Mouse (Mus musculus): ENCODE measurements around the gene Tm4sf4. TPM values are rescaled to one million over a fixed set of nuclear protein-coding genes. Genes with fewer than 3 reads are reported as not detected.
A peak's percentile ranks its signal among the peaks of the same experiment; 100 is the strongest.

The Tm4sf4 gene
- polyA plus RNA-seq, 1 experiment from 2014 or later, result 1.1 TPM

DNA sequence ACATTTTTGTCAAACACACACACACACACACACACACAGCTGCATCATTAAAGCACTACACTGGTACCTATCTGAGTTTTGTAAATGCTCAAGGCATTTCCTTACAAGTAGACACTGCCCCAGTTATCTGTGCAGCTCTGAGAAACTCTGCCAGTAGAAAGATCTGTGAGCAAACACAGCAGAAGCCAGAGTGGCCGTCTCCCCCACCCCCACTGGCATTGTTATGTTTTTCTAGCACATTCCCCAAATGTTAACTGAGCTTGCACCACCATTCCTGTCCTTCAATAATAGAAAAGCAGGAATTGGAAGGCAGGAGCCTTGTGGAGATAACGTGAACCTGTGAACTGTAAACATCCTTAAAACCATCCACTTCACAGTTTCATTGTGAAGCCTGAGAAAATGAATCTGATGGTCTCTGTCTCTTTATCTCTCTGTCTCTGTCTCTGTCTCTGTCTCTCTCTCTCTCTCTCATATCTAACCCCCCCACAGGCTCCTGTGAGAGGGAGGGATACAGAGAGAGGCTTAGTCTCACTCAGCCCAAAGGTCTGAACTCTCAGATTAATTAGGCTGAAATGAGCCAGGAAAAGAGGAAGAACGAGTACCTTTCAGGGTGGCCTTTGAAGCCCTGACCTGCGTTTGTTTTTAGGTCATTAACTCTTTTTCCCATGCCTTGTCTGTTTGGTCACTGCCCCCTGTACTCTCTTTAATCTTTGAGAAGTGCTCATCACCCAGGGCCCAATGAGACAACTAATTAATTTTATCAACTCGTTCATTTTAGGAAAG lies 3.8 kb downstream of the Tm4sf4 start:
- H3K4me3 ChIP-seq (ENCODE audit: control insufficient read depth in 1 of 2, insufficient read depth in 1 of 2, low read depth in 1 of 2, low read length in 2 of 2), result no peak overlapping the region
- 30% methylated on average over 5 of the region's 5 CpGs for WGBS
- H3K4me1 ChIP-seq (ENCODE audit: control insufficient read depth in 2 of 2, insufficient read depth in 2 of 2, low read length in 2 of 2), result peaks cover 14 to 25% of the 10 kb centered on the region in 2 experiments

DNA sequence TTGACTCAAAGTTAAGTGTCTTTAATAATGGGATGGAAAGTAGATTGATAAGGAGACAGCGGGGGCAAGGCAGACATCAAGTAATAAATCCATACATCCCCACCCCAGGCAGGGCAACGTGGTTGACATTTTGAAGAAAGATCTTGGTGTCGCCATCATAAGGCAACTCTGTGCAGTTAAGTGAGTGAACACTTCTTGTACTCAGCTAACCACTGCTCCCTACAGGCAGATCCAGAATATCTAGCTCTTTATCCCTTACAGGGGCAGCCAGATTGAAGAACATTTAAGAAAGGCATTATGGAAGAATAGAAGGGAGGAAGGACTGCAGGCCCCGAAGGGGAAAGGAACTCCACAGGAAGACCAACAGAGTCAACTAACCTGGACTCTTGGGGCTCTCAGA lies 4.4 kb downstream of the Tm4sf4 start:
- Histone ChIP-seq H3K4me3 (ENCODE audit: control insufficient read depth in 1 of 2, insufficient read depth in 1 of 2, low read depth in 1 of 2, low read length in 2 of 2) (no peak overlapping the region), H3K9me3 (ENCODE audit: control insufficient read depth, low read length) (no peaks in the 10 kb centered on the region), H3K9ac (ENCODE audit: low read length) (no peak overlapping the region), H3K4me1 (ENCODE audit: control insufficient read depth in 2 of 2, insufficient read depth in 2 of 2, low read length in 2 of 2) (peaks cover 13 to 25% of the 10 kb centered on the region in 2 experiments), H3K27ac (replicated peaks in 1 of 2; ENCODE audit: control insufficient read depth in 1 of 2, insufficient read depth in 1 of 2, low read depth in 2 of 2, low read length in 2 of 2) (peak overlapping the region in 1 of 2 experiments; percentile 46; a peak in 1 of 4 replicates), H3K36me3 (ENCODE audit: control insufficient read depth, insufficient read depth, low read length) (no peaks in the 10 kb centered on the region), H3K4me2 (ENCODE audit: low read length) (no peak overlapping the region), H3K27me3 (ENCODE audit: control insufficient read depth, insufficient read depth, low read length) (no peaks in the 10 kb centered on the region)
- WGBS, result 72% methylated on average over 4 of the region's 4 CpGs
- ATAC-seq (ENCODE audit: insufficient number of reproducible peaks, insufficient read depth, low FRiP score, low read depth), result no peak

More for the DNA sequence above, 3.8 kb downstream of the Tm4sf4 start:
- Histone ChIP-seq H3K36me3 (ENCODE audit: control insufficient read depth, insufficient read depth, low read length) (no peaks in the 10 kb centered on the region), H3K27ac (replicated peaks in 1 of 2; ENCODE audit: control insufficient read depth in 1 of 2, insufficient read depth in 1 of 2, low read depth in 2 of 2, low read length in 2 of 2) (peak overlapping the region; percentile 46 to 53; a peak in 3 of 4 replicates), H3K9ac (ENCODE audit: low read length) (no peak overlapping the region), H3K27me3 (ENCODE audit: control insufficient read depth, insufficient read depth, low read length) (no peaks in the 10 kb centered on the region), H3K9me3 (ENCODE audit: control insufficient read depth, low read length) (no peaks in the 10 kb centered on the region), H3K4me2 (ENCODE audit: low read length) (no peak overlapping the region)
- peak; percentile 51; the same call in 1 of the 2 replicates for ATAC-seq (ENCODE audit: insufficient number of reproducible peaks, insufficient read depth, low FRiP score, low read depth)

DNA sequence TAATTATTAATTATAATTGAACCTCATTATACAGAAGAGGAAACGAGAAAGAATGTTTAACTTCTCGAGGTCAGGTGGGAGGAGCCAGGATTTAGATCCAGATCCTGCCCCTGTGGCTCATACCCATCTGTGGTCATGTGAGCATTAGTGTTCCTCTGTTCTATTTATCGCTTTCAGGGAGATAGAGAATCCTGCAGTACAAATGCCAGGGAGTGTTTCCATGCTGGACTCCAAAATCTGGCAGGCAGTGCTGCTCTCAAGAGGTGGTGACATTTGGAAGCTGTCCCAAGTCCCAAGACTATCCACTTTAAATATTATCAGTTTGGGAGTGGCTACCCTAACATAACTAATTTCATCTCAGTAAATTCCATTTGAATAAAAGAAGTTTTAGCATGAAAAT lies 6.6 kb downstream of the Tm4sf4 start:
- H3K9me3 ChIP-seq (ENCODE audit: control insufficient read depth, low read length), result no peaks in the 10 kb centered on the region
- H3K4me1 ChIP-seq (ENCODE audit: control insufficient read depth in 2 of 2, insufficient read depth in 2 of 2, low read length in 2 of 2), result peaks cover 10 to 22% of the 10 kb centered on the region in 2 experiments
- no peaks in the 10 kb centered on the region for H3K27me3 ChIP-seq (ENCODE audit: control insufficient read depth, insufficient read depth, low read length)
- H3K4me3 ChIP-seq (ENCODE audit: control insufficient read depth in 1 of 2, insufficient read depth in 1 of 2, low read depth in 1 of 2, low read length in 2 of 2), result no peak overlapping the region
- peak overlapping the region; percentile 12 to 78; a peak in 2 of 4 replicates for H3K27ac ChIP-seq (replicated peaks in 1 of 2; ENCODE audit: control insufficient read depth in 1 of 2, insufficient read depth in 1 of 2, low read depth in 2 of 2, low read length in 2 of 2)
- H3K9ac ChIP-seq (ENCODE audit: low read length), result no peak overlapping the region
- WGBS, result 8% methylated on average over 3 of the region's 3 CpGs
- H3K4me2 ChIP-seq (ENCODE audit: low read length), result peak overlapping the region; percentile 19; the same call in 1 of the 2 replicates
- ATAC-seq (ENCODE audit: insufficient number of reproducible peaks, insufficient read depth, low FRiP score, low read depth), result peak; percentile 76; the same call in 1 of the 2 replicates
- H3K36me3 ChIP-seq (ENCODE audit: control insufficient read depth, insufficient read depth, low read length), result no peaks in the 10 kb centered on the region

DNA sequence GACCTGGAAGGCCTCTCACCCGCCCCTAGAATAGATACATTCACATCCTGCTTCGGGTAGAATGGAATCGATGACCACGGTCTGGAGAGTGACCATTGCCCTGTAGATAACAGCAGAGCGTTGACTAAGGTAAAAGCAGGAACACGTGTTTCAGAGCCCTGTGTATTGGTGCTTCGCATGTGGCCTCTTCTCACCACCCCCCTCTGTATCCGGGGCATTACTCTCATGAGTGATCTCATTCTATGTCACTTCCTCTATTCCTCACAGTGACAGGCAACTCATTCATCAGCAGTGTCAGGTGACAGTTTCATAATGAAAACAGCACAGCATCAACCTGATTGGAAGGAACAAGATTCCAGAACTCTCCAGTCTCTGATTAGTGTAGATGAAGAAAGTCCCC lies 10.2 kb downstream of the Tm4sf4 start:
- Histone ChIP-seq H3K27me3 (ENCODE audit: control insufficient read depth, insufficient read depth, low read length) (no peaks in the 10 kb centered on the region), H3K4me1 (ENCODE audit: control insufficient read depth in 2 of 2, insufficient read depth in 2 of 2, low read length in 2 of 2) (peaks cover 0 to 14% of the 10 kb centered on the region in 2 experiments; a peak in 2 of 4 replicates), H3K9ac (ENCODE audit: low read length) (no peak overlapping the region), H3K4me2 (ENCODE audit: low read length) (no peak overlapping the region), H3K27ac (replicated peaks in 1 of 2; ENCODE audit: control insufficient read depth in 1 of 2, insufficient read depth in 1 of 2, low read depth in 2 of 2, low read length in 2 of 2) (no peak overlapping the region), H3K9me3 (ENCODE audit: control insufficient read depth, low read length) (no peaks in the 10 kb centered on the region), H3K4me3 (ENCODE audit: control insufficient read depth in 1 of 2, insufficient read depth in 1 of 2, low read depth in 1 of 2, low read length in 2 of 2) (no peak overlapping the region), H3K36me3 (ENCODE audit: control insufficient read depth, insufficient read depth, low read length) (no peaks in the 10 kb centered on the region)
- no peak for ATAC-seq (ENCODE audit: insufficient number of reproducible peaks, insufficient read depth, low FRiP score, low read depth)
- 57% methylated on average over 8 of the region's 8 CpGs for WGBS

DNA sequence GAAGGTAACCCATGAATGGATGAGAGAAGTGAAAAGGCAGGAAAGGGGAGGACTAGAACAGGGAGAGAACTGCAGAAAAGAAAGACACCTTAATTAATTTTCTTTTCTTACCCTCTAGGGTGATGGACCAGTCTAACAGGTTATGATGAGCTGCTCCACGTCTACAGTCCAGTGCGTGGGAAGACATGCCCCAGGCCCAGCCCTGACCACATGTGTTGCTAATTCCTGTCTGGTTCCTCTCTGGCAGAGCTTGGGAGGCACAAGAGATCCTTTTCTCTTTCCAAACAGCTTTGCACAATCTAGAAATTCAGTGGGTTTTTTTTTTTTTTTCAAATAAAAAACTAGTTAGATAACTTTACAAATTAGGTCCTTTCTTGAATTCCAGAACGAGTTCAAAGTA lies 15.8 kb downstream of the Tm4sf4 start:
- H3K27ac ChIP-seq (replicated peaks in 1 of 2; ENCODE audit: control insufficient read depth in 1 of 2, insufficient read depth in 1 of 2, low read depth in 2 of 2, low read length in 2 of 2), result no peak overlapping the region
- 74% methylated on average over 3 of the region's 3 CpGs for WGBS
- H3K4me1 ChIP-seq (ENCODE audit: control insufficient read depth in 2 of 2, insufficient read depth in 2 of 2, low read length in 2 of 2), result peaks cover 4 to 12% of the 10 kb centered on the region in 2 experiments; a peak in 3 of 4 replicates
- no peaks in the 10 kb centered on the region for H3K27me3 ChIP-seq (ENCODE audit: control insufficient read depth, insufficient read depth, low read length)
- no peak for ATAC-seq (ENCODE audit: insufficient number of reproducible peaks, insufficient read depth, low FRiP score, low read depth)
- H3K9ac ChIP-seq (ENCODE audit: low read length), result no peak overlapping the region
- H3K4me2 ChIP-seq (ENCODE audit: low read length), result no peak overlapping the region
- H3K4me3 ChIP-seq (ENCODE audit: control insufficient read depth in 1 of 2, insufficient read depth in 1 of 2, low read depth in 1 of 2, low read length in 2 of 2), result no peak overlapping the region
- H3K36me3 ChIP-seq (ENCODE audit: control insufficient read depth, insufficient read depth, low read length), result no peaks in the 10 kb centered on the region
- H3K9me3 ChIP-seq (ENCODE audit: control insufficient read depth, low read length), result no peaks in the 10 kb centered on the region

DNA sequence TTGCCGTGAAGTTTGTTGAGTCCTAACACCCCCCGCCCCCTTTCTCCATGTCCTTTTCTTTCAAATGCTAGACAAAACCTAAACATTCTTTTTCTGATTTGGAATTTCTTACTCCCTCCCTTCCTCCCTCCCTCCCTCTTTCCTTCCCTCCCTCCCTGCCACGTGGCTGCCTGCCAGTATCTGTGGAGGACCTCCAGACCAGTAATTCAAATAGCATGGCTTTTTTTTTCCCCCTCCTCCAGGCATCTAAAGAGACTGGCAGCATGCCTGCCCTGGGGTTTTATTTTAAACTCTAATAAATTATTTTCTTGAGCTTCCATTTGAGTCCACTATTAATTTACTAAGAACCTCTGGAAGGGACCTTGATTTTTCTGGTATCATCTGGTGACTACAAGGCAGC lies 20.6 kb downstream of the Tm4sf4 start:
- Histone ChIP-seq H3K27me3 (ENCODE audit: control insufficient read depth, insufficient read depth, low read length) (no peaks in the 10 kb centered on the region), H3K4me1 (ENCODE audit: control insufficient read depth in 2 of 2, insufficient read depth in 2 of 2, low read length in 2 of 2) (peaks cover 9 to 21% of the 10 kb centered on the region in 2 experiments; a peak in 3 of 4 replicates), H3K4me2 (ENCODE audit: low read length) (no peak overlapping the region), H3K36me3 (ENCODE audit: control insufficient read depth, insufficient read depth, low read length) (no peaks in the 10 kb centered on the region), H3K4me3 (ENCODE audit: control insufficient read depth in 1 of 2, insufficient read depth in 1 of 2, low read depth in 1 of 2, low read length in 2 of 2) (no peak overlapping the region), H3K9ac (ENCODE audit: low read length) (no peak overlapping the region), H3K27ac (replicated peaks in 1 of 2; ENCODE audit: control insufficient read depth in 1 of 2, insufficient read depth in 1 of 2, low read depth in 2 of 2, low read length in 2 of 2) (peak overlapping the region in 1 of 2 experiments; percentile 67; a peak in 3 of 4 replicates), H3K9me3 (ENCODE audit: control insufficient read depth, low read length) (no peaks in the 10 kb centered on the region)
- WGBS, result 38% methylated on average over 3 of the region's 3 CpGs
- ATAC-seq (ENCODE audit: insufficient number of reproducible peaks, insufficient read depth, low FRiP score, low read depth), result no peak

DNA sequence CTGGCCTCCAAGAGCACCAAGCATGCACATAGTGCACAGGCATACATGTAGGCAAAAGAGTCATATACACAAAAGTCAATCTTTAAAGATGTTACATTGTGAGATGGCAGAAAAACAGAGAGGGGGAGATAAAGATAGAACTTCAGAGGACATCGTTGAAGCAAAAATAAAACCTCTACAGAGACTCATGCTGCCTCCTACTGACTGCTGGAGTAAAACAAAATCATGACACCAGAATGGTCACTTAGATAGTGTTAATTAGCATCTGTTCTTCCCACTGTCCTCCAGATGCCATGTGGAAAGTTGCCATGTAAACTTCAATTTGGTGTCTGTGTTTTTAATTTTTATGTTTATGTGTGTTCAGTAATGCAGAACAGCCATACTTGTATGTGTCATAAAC lies 22.8 kb downstream of the Tm4sf4 start:
- Histone ChIP-seq H3K27me3 (ENCODE audit: control insufficient read depth, insufficient read depth, low read length) (no peaks in the 10 kb centered on the region), H3K4me1 (ENCODE audit: control insufficient read depth in 2 of 2, insufficient read depth in 2 of 2, low read length in 2 of 2) (peaks cover 9 to 21% of the 10 kb centered on the region in 2 experiments; a peak in 3 of 4 replicates), H3K36me3 (ENCODE audit: control insufficient read depth, insufficient read depth, low read length) (no peaks in the 10 kb centered on the region), H3K9me3 (ENCODE audit: control insufficient read depth, low read length) (no peaks in the 10 kb centered on the region), H3K27ac (replicated peaks in 1 of 2; ENCODE audit: control insufficient read depth in 1 of 2, insufficient read depth in 1 of 2, low read depth in 2 of 2, low read length in 2 of 2) (no peak overlapping the region), H3K4me3 (ENCODE audit: control insufficient read depth in 1 of 2, insufficient read depth in 1 of 2, low read depth in 1 of 2, low read length in 2 of 2) (no peak overlapping the region), H3K4me2 (ENCODE audit: low read length) (no peak overlapping the region), H3K9ac (ENCODE audit: low read length) (no peak overlapping the region)
- no peak for ATAC-seq (ENCODE audit: insufficient number of reproducible peaks, insufficient read depth, low FRiP score, low read depth)
- WGBS, result 14% methylated on average over 1 of the region's 1 CpGs

Measured in heart, embryonic 14.5 days (tissue).